Mouse (Mus musculus) megakaryocyte progenitor cell, adult 5-6 weeks (primary cell): ENCODE data around the gene Pfkm. TPM values are rescaled to one million over a fixed set of nuclear protein-coding genes. Genes with fewer than 3 reads are reported as not detected.

Experiments
- ATAC-seq: replicated peaks from 2 replicates; pipeline ENCODE4 v1.8.0; 2016; ENCODE audit warnings: mild to moderate bottlenecking, moderate TSS enrichment, inconsistent platforms; ENCODE audit not compliant: poor library complexity
- total RNA-seq, 2 experiments: library from RNA; stranded (forward) in 1 of 2; stranded (reverse) in 1 of 2; fragments of 157-497, 149-512 nt in 1 of 2; fragments of 200-1000 nt in 1 of 2; gene quantifications; 2 replicates each; pipeline versions ENCODE4 v1.2.3 to v1.2.4; 2015 to 2017

Pfkm gene
- total RNA-seq (2015) (5.4 and 5.9 TPM in 2 replicates), total RNA-seq (2017) (14.1 and 20.0 TPM in 2 replicates)

- 0 out of 2 replicates have a peak, but pooled peaks have one; percentile 4 for ATAC-seq
Measured at GRCm38 (mm10) chr15:98092372-98093120, at the start of gene Pfkm. Gene Pfkm (plus strand): TSS chr15:98092589.

- no peak for ATAC-seq
Measured at GRCm38 (mm10) chr15:98043967-98044366, 48.4 kb upstream of the Pfkm start.

- no peak for ATAC-seq
Measured at GRCm38 (mm10) chr15:98044387-98044786, 48.0 kb upstream of the Pfkm start.

- no peak for ATAC-seq
Measured at GRCm38 (mm10) chr15:98048918-98049700, 43.3 kb upstream of the Pfkm start.

GRCm38 (mm10) chr15:98051685-98052084 is 40.7 kb upstream of the Pfkm start:
- no peak for ATAC-seq

GRCm38 (mm10) chr15:98055246-98055645 is 37.1 kb upstream of the Pfkm start:
- ATAC-seq = peak; percentile 64

GRCm38 (mm10) chr15:98065881-98066280 is 26.5 kb upstream of the Pfkm start:
- ATAC-seq = no peak

GRCm38 (mm10) chr15:98066602-98067001 is 25.8 kb upstream of the Pfkm start:
- no peak for ATAC-seq

GRCm38 (mm10) chr15:98067492-98067891 is 24.9 kb upstream of the Pfkm start:
- ATAC-seq = no peak

- ATAC-seq = no peak
Measured at GRCm38 (mm10) chr15:98068506-98068905, 23.9 kb upstream of the Pfkm start.

GRCm38 (mm10) chr15:98069566-98070245 is 22.7 kb upstream of the Pfkm start:
- no peak for ATAC-seq

GRCm38 (mm10) chr15:98070376-98070775 is 22.0 kb upstream of the Pfkm start:
- ATAC-seq = no peak

GRCm38 (mm10) chr15:98074521-98074920 is 17.9 kb upstream of the Pfkm start:
- ATAC-seq = no peak

- no peak for ATAC-seq
Measured at GRCm38 (mm10) chr15:98075034-98075433, 17.4 kb upstream of the Pfkm start.

- no peak for ATAC-seq
Measured at GRCm38 (mm10) chr15:98076901-98077300, 15.5 kb upstream of the Pfkm start.

- ATAC-seq = no peak
Measured at GRCm38 (mm10) chr15:98088889-98089288, 3.5 kb upstream of the Pfkm start.

GRCm38 (mm10) chr15:98089421-98090183 is 2.8 kb upstream of the Pfkm start:
- ATAC-seq = peak; percentile 47

GRCm38 (mm10) chr15:98091841-98092240 is 548 bp upstream of the Pfkm start:
- ATAC-seq = no peak

- peak; percentile 85 for ATAC-seq
Measured at GRCm38 (mm10) chr15:98093121-98094011, 977 bp downstream of the Pfkm start, which contains the start of gene Senp1. Gene Senp1 (minus strand): TSS chr15:98093744.

- ATAC-seq = no peak
Measured at GRCm38 (mm10) chr15:98094905-98095304, 2.5 kb downstream of the Pfkm start.
